Mouse (Mus musculus) layer of hippocampus, adult 9-10 months (tissue): ENCODE results near the gene Slc25a20.

Source experiments
- DNase-seq: peaks from one replicate; pipeline ENCODE4 v3.0.0; 2022; ENCODE audit warnings: low spot score

Gene Slc25a20

GRCm38 (mm10) chr9:108687181-108687580, 25.3 kb downstream of the Slc25a20 start:
- no peak for DNase-seq

- no peak for DNase-seq
These were observed 25.8 kb downstream of the Slc25a20 start for GRCm38 (mm10) chr9:108687686-108688085.

DNA sequence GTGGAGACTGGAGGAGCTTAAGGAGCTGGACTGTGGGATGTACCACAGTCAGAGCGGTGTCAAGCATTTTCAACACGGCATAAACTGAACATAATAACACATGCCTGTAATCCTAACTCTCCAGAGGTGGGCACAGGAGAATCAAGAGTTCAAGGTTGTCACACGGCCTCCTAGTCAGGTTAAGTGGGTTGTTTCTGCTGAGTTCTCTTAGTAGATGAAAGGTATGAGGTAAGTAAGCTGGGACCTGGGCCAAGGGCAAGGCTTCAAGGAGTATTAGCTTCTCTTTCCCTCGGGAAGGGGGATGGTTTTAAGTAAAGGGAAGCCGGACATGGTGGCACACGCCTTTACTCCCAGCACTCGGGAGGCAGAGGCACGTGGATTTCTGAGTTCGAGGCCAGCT, 26.6 kb downstream of the Slc25a20 start:
- no peak for DNase-seq

DNA sequence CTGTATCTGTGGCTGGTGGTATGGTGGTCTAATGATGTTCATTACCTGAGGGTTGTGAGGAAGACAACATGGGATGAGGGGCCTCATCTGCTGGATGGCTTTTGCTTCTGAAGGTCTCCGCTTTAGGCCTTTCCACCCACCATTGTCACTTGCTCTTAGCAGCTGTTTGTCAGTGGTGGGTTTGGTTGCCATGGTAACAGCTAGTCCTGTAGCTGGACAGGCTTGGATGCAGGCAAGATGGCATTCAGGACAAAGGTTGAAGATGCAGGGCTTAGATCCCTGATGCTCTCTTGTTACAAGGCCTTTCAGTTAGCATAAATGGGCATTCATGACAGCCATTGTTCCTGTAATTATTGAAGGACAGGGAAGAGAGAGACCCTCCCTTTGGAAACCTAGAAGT, 27.2 kb downstream of the Slc25a20 start, which contains the start of gene Prkar2a:
Gene Prkar2a (plus strand): TSS at position 209 of the 400 bp plus-strand sequence.
- no peak for DNase-seq

DNA sequence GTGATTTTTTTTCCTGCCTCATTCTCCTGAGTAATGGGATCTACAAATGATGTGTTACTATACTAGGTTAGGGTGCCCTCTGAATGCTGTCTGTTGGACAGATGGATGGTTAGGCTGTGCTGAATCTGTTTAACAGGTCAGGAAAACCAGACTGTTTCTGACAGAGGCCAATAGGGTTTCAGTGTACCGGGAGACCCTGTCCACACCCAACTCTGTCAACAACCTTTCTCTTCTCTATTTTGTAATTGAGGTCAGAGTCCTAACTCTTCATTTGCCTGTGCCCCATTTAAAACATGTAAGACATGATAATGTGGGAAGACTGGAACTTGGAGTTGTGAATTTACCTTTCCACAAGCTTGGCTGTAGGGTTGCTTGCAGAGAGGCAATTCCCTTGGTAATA, 28.1 kb downstream of the Slc25a20 start:
- DNase-seq = no peak

DNA sequence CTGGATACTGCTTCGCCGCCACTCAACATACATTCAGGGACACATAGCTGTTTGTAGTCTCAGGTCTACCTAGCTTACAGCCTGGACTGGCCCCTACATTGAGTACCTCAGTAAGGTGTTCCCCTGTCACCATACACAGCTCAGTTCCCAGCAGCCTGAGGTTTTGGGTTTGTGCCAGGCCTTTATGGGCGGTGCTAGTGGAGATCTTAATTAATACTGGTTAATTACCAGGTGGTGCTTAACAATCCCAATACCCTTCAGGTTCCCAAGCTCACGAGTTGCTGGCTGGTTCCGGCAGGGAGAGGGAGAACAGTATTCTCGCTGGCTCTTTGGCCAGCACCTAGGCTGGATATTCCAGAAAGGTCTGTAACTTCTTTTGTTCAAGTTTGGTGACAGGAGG, 29.0 kb downstream of the Slc25a20 start:
- no peak for DNase-seq

- DNase-seq = peak; percentile 36
These were observed 29.5 kb downstream of the Slc25a20 start for GRCm38 (mm10) chr9:108691371-108691770.

DNA sequence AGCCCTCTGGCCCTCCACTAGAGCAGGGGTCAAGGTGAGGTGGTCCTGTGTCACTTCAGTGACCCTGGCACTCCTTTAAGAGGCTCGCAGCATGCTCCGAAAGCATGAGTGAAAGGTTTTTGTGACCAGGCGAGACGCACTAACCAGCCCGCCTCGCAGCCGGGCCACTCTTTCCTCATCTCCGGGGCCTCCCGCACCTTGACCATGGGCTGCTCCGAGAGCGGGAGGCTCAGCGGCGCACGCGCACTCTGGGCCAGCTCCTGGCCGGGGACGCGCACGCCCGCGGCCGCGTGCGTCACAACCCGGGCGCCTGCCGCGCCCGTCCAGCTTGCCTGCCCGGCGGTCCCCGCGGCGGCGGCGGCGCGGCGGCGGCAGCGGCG, 29.9 kb downstream of the Slc25a20 start:
- peak; percentile 63 for DNase-seq

DNA sequence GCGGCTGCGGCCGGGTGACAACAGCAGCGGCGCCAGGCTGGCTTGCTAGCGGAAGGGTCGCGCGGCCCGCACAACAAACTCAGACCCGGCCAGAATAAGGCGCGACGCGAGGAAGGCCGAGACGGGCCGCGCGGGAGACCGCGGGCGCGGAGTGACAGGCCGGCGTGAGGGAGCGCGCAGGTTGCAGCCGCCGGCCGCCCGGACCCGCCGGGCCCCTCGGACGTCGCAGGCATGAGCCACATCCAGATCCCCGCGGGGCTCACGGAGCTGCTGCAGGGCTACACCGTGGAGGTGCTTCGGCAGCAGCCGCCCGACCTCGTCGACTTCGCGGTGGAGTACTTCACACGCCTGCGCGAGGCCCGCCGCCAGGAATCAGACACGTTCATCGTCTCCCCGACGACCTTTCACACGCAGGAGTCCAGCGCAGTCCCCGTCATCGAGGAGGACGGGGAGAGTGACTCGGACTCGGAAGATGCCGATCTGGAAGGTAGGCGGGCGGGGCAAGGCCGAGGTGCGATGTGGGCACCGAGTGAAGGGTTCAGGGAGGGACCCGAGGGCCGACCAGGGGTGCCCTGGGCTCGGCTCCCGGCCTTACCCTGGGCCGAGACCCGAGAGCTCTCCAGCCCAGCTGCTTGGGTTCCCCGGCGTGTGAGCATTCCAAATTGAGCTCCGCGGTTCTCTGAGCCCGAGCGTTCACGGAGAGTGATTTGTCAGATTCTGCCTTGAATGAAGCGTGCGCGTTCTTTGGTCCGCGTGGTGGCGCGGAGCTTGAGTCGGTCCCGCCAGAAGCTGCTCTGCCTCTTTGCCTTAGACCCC, 30.5 kb downstream of the Slc25a20 start:
- DNase-seq = no peak

DNA sequence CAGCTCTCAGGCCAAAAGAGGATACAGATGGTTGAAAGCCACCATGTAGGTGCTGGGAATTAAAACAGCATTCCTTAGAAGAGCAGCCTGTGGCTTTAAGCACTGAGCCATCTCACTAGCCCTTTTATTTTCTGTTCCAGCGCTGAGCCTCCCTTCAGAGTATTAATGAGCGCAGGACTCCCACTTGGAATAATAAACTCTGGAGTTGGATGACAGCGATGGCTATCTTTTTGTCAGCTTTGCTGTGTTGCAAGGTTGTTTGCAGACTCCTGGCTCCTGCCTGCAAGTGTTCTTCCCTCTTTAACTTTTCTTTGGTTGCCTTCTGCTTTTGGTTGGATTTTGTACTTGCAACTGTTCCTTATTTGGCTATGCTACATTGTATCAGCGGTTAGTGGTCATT, 32.1 kb downstream of the Slc25a20 start:
- no peak for DNase-seq

DNA sequence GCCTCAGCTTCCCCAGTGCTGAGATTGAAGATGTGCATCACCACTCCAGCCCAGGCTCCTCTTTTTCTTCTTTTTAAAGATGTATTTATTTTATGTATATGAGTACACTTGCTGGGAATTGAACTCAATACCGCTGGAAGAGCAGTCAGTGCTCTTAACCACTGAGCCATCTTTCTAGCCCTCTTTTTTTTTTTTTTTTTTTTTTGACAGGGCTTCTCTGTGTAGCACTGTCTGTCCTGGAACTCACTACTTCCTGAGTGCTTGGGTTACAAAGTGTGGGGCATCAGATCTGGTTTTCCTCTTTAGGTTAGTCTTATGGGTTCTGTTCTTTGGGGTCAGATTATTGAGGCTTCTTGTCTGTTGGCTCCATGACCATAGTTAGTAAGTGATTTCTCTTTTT, 32.6 kb downstream of the Slc25a20 start:
- no peak for DNase-seq

GRCm38 (mm10) chr9:108702476-108702875, 40.6 kb downstream of the Slc25a20 start:
- DNase-seq = no peak

- DNase-seq = no peak
These were observed 41.7 kb downstream of the Slc25a20 start for GRCm38 (mm10) chr9:108703373-108704110.

- no peak for DNase-seq
These were observed 42.7 kb downstream of the Slc25a20 start for GRCm38 (mm10) chr9:108704591-108704990.

GRCm38 (mm10) chr9:108707212-108707611, 45.3 kb downstream of the Slc25a20 start:
- DNase-seq = no peak

- no peak for DNase-seq
These were observed 46.9 kb downstream of the Slc25a20 start for GRCm38 (mm10) chr9:108708833-108709232.

DNA sequence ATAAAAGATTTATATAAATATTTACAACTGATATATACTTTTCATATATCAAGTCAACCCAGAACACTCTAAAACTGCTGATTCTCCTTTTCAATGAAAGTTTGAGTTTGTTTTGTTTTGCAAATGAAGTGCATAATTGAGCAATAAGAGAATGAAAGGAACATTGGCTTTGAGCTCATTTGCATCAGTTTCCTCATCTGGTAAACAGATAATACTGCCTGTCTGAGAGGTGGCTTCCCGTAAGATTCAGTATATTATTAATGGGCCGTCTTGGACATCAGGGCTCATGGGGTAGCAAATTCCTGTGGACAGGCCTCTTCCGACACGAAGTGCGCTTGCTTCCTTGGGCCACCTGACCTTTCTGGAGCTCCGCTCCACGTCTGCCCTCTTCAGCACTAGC, 48.9 kb downstream of the Slc25a20 start:
- DNase-seq = no peak

GRCm38 (mm10) chr9:108716199-108716598, 54.3 kb downstream of the Slc25a20 start:
- no peak for DNase-seq

- DNase-seq = no peak
These were observed 61.9 kb downstream of the Slc25a20 start for GRCm38 (mm10) chr9:108723751-108724150.

DNA sequence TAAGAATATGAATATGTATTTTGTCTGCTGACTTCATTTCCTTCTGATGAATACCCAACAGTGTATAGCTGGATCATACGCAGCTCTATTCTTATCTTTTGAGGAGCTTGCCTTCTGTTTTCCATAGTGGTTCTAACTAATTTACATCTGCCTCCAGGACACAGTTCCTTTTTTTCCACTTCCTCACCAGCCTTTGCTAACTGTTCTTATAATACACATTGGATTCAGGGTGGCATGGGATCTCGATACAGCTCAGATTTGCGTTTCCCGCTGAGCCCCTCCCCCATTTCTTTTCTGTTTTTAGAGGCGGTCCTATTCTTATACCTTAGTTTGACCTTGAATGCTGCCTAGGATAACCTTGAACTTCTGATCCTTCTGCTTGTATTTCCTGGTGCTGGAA, 64.2 kb downstream of the Slc25a20 start:
- DNase-seq = no peak

GRCm38 (mm10) chr9:108729050-108729449, 67.2 kb downstream of the Slc25a20 start:
- DNase-seq = no peak

- no peak for DNase-seq
These were observed 70.6 kb downstream of the Slc25a20 start for GRCm38 (mm10) chr9:108732462-108732861.
